Mouse (Mus musculus) A20 (cell line): Measurements from ENCODE around the gene Lmbrd1.
"Not testable (repeated sequence)": the region's sequence is repeated elsewhere in the genome, so short reads cannot be mapped to it uniquely, and the experiment has no call there.

ENCODE experiments used
- DNase-seq: peaks from one replicate; pipeline ENCODE4 v3.0.0-alpha.2; 2011; ENCODE audit warnings: low read depth, low spot score

The Lmbrd1 gene

DNA sequence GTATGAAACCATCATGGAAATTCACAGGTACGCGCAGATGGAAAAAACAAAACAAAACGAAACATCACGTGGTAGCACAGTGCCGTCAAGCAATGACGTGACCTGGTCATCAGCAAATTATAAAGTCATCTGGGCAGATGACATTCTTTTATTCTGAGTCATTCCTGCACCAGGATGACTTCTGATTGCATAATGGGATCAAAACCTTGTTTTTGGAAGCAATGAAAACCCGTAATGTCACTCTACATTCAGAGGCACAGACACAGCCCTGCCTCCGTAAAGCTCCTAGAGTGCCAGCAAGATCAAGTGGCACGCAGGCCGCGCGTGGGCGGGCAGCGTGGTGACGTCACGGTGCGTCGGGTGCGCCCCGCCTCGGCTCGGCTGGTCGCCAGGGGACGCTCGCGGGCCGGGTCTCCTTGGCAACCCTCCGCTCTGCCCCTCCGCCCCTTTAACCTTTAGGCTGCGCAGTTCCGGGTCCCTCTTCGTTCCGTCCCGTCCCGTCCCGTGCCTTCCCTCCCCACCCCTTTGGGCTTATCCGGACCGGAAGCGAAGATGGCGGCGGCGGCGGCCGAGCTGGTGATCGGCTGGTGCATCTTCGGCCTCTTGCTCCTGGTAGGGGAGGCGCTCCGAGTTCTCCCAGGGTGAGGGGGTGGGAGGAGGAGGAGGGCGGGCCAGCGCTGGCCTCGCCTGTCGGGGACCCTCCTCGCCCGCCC lies at the start of gene Lmbrd1:
Gene Lmbrd1 (plus strand): TSS at position 426 of the 713 bp plus-strand sequence.
- DNase-seq = peak; percentile 96

DNA sequence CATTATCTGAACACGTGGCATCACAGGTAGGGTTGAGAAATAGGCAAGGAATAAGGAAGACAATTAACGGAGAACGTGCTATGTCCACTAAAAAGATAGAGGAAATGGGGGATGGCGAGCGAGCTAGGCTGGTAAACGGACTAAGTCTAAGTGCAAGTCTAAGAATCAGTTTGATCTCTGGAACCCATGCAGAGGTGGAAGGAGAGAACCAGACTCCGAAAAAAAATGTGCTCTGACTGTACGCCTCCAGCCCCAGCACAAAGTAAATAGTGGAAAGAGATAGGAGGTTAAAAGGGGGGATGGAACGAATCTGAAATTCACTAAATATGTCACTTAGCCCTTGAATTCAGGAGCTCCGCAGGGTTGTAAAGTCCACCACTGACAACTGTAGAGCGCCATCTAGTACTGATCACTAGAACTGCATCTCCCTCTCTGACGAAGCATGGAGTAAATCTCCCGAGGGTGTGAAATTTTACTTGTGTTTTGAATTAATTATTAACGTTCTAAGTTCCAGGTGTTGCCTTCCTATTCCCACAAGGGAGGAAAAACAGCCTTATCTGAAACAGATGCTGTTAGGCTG lies 44.8 kb upstream of the Lmbrd1 start:
- peak; percentile 7 for DNase-seq

DNA sequence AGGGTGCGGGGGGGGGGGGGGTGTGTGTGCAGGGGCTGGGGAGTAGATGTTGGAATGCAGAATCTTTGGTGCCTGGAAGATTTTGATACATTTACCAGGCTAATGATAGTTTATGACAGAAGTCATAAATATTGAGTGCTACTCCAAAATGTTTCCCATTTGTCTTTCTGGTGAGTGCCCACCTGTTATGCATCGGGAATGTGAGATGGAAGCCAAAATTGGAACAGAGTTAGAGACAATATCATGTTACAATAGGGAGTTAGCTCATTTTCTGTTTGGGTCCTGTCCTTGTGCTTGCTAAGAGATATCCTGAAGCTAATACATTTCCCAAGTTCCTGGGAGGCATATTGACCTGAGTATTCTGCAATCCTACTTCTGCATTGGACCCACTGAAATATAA lies 28.3 kb upstream of the Lmbrd1 start:
- no peak for DNase-seq

- DNase-seq = no peak
Measured at GRCm38 (mm10) chr1:24659914-24660313, 18.5 kb upstream of the Lmbrd1 start.

GRCm38 (mm10) chr1:24660662-24661061 lies 17.8 kb upstream of the Lmbrd1 start:
- DNase-seq = not testable (repeated sequence)

DNA sequence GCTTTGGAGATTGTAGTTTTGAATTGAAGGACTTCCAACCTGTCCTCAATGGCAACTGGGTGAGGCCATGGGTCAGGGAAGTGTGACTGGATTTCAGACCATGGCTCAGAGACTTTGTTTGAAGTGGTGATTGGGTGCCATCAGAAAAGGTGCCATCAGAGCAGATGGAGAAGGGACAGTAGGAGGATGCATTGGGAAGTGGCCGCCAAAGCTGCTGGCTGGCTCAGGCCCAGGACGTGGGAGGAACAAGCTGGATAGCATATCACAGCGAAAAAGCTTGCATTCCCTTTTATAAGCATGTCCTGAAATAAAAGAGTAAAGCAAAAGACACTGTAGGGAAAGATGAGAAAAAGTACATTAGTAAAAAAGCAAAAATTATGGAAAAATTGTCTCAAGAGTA lies 16.9 kb upstream of the Lmbrd1 start:
- DNase-seq = no peak

DNA sequence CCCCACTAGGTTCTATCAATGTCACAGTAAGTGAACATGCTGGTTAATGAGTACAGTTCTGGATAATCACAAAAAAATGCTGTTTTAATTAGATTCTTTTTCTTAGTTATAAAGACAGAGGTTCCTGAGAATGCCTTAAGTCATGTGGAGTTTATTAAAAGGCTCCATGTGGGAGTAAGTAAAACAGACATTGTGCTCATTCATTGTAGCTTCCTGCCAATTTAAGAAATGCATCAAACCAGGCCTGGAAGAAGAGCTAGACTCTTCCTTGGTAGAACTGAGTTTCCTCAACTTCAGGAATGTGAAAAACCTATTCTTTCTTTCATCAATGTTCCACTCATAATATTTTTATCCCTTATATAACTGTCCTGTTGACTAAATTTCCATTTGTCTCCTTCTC lies 14.3 kb upstream of the Lmbrd1 start:
- no peak for DNase-seq

DNA sequence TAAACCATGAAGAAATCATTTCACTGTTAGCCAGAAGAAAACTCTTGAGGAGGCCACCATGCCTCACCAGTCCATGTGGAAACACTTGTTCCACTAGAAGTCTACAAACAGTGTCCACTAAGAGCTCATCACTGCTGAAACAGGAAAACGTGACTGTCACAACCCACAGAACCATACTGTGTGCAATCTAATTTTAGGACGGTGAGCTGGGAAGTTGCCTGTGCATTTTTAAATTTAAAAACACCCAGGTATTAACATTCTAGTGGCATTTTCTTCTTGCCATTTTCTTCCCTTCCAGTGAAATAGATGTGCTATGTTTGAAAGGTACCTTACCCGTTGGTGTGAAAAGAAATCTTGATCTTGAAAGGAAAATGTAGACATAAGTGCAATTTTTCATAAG lies 5.2 kb upstream of the Lmbrd1 start:
- no peak for DNase-seq

DNA sequence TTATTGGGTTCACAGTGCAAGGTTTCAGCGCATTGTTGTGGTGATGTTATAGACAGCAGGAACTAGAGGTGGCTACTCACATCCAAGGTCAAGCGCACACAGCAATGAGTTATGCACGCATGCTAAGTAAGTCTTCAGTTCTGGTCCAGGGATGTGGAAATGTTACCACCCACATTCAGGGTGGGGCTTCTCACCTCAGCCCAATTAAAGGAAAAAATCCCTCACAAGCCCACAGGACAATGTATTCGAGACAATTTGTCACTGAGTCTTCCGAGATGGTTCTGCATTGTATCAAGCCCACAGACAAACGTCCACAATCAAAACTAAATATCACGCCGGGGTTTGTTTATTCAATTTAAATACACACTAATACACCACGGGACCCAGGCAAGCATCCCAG lies 724 bp upstream of the Lmbrd1 start:
- DNase-seq = no peak

DNA sequence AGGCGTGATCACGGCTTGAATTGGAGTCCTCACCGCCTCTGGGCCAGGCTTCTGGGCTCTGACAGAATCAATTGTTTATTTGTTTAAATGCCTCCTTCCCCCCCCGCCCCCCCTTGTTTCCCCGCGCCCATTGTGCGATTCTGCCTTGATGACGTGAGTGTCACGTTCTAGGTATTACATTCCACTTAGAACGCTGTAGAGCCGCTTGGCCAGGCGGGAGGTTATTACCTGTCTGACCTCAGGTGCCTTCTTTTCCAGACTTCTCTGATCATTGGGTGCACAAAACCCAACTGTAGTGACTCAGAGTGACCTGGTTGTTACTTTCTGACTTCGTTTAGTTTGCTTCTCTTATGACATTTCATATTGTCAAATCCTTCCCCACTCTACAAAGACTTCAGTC lies 641 bp downstream of the Lmbrd1 start:
- no peak for DNase-seq

GRCm38 (mm10) chr1:24680991-24681390 lies 2.6 kb downstream of the Lmbrd1 start:
- peak; percentile 86 for DNase-seq

DNA sequence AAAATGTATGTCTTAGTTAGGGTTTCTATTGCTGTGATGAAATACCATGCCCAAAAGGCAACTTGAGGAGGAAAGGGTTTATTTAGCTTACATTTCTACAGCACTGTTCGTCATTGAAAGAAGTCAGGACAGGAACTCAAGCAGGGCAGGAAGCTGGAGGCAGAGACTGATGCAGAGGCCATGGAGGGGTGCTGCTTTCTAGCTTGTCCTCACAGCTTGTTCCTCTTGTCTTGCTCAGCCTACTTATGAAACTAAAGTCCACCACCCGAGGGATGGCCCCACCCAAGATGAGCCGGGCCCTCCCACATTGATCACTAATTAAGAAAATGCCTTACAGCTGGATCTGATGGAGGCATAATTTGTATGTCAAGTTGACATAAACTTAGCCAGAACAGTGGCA lies 3.5 kb downstream of the Lmbrd1 start:
- DNase-seq = peak; percentile 63

DNA sequence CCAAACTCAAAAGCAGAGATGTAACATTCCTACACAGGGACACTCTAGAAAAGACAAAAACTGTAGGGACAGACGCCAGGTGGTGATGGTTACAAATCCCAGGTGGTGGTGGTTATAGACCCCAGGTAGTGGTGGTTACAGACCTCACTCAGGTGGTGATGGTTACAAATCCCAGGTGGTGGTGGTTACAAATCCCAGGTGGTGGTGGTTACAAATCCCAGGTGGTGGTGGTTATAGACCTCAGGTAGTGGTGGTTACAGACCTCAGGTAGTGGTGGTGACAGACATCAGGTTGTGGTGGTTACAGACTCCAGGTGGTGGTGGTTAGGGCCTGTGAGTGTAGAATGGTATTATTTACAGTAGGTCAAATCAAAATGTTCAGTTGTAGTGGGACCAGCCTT lies 5.5 kb downstream of the Lmbrd1 start:
- DNase-seq = peak; percentile 72

DNA sequence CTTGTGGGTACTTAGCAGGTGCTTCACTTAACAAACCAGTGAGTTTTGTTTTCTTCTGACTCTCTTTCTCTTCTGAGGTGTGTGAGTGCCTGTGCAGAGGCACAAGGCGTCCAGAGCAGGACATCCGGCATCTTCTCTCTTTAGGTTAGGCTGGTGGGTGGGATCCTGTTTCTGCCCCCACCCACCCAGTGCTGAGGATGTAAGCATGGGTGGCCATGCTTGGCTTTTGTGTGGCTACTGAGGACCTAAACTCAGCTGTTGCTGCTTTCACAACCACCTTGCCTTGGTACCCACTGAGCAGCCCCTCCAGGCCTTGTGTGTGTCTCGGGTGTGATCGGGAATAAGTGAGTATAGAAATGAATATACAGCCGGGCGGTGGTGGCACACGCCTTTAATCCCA lies 7.2 kb downstream of the Lmbrd1 start:
- DNase-seq = peak; percentile 89

- DNase-seq = peak; percentile 65
Measured at GRCm38 (mm10) chr1:24686235-24687021, 8.0 kb downstream of the Lmbrd1 start.

DNA sequence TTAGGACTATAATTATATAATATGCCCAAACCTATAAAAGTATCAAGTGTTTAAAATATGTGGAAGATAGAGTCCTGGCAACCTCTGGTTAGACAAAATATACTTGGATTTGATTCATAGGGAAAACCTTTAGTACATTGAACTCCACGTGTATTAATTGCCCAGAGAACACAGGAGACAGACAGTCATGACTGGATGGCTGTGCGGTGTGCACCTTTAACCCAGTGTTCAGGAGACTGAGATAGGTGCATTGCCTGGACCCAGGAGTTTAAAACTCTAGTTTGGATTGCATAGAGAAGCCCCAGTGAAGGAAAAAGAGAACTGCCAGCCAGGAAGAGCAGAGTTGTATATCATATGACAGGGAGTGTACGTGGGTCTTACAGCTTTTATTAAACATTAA lies 19.2 kb downstream of the Lmbrd1 start:
- no peak for DNase-seq

DNA sequence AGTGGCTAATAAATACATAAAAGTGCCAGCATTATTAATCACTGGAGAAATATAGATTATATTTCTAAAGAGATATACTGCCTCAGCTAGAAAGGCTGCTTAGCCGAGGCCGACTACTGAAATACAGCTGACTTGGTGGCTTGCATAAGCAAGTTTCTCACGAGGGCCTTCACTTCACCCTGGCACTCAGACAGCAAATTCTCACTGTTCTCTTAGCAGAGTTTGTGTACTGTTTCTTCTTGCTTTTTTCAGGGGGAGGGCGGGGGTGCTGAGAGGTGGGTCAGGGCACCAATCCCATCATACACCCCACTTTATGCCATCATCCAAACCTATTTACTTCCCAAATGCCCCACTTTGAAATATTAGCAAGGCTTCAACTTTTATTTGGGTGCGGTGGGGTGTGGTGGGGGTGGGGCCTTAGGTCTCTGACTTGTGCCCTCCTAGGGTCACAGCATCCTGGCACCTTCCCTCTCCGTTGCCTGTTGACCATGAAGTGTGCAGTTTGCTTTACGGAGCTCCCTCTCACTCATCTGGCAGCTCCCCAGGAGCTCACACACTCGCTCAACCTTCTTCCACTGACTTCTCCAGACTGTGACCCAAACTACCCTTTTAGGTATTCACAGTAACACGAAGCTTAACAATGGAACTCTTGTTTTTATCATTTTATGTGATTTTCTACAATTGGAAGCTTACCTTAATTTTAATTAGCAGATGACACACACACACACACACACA lies 19.9 kb downstream of the Lmbrd1 start:
- no peak for DNase-seq

DNA sequence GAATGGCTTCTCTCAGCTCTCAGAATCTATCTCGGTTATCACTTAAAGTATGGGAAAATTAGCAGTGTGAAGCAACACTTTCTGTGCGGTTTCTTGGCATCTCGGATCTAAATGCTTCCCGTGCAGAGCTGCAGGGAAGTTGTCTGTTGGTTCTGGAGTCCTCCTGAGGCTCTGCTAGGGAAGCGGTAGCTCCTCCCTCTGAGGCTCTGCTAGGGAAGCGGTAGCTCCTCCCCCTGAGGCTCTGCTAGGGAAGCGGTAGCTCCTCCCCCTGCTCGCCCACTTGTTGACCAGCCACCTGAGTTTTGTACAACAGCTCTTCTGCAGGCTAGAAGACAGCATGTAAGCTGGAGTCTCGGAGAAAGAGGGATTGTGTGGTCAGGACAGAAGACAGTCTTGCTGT lies 20.9 kb downstream of the Lmbrd1 start:
- peak; percentile 87 for DNase-seq

DNA sequence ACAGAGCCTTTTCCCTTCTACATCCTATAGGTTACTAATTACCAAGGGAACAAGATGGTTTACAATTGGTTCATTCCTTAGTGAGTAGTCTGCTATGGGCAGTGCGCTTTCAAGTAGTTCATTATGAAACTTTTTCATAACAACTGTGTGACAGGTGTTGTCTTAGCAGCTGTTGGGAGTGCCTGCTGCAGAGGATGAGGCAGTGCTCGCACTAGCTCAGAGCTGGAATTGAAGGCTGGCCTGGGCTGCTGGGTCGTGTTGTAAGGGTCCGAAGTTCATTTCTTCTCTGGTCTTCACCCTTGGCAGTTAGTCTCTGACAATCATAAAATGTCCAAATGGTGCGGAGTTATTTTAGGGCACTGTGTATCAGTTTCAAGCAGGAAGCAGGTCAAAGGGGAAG lies 21.8 kb downstream of the Lmbrd1 start:
- no peak for DNase-seq

GRCm38 (mm10) chr1:24703821-24704220 lies 25.4 kb downstream of the Lmbrd1 start:
- no peak for DNase-seq

GRCm38 (mm10) chr1:24716301-24716700 lies 37.9 kb downstream of the Lmbrd1 start:
- DNase-seq = no peak

DNA sequence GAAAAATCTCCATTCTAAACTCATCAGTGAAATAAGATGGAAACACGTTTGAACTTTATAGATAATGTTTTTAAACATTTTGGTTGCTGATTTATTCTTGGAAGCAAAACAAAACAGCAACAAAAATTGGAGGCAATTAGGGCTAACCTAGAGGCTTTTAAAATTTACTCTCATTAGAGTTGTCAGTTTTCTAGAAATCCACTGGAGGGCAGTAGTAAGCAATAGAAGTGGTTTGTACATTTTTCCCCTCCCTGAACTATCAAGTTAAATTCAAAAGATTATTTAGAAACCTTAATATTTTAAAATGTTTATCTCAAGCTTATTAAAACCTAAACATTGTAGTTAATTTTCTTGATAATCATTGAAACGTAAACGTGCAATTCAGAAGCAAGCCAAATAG lies 41.2 kb downstream of the Lmbrd1 start:
- no peak for DNase-seq
